Mouse (Mus musculus): ENCODE data around the gene Sptbn2. TPM values are rescaled to one million over a fixed set of nuclear protein-coding genes. Genes with fewer than 3 reads are reported as not detected.
A peak's percentile ranks its signal among the peaks of the same experiment; 100 is the strongest.

Sptbn2 gene
- polyA plus RNA-seq, 1 experiment from 2014 or later, result 0.26 TPM

GRCm38 (mm10) chr19:4772785-4773184 is 61.8 kb downstream of the Sptbn2 start:
- 0 out of 2 replicates have a peak, but pooled peaks cover under 1% of the 10 kb centered on the region for H3K4me1 ChIP-seq (replicated peaks)
- peaks cover 67% of the 10 kb centered on the region for H3K36me3 ChIP-seq
- no peak overlapping the region for H3K27ac ChIP-seq (ENCODE audit: poor library complexity, severe bottlenecking)
- 80% methylated on average over 3 of the region's 3 CpGs for WGBS
- no peaks in the 10 kb centered on the region for H3K9me3 ChIP-seq (replicated peaks)
- no peaks in the 10 kb centered on the region for H3K27me3 ChIP-seq (replicated peaks)
- H3K9ac ChIP-seq, result no peak overlapping the region
- no peak overlapping the region for H3K4me2 ChIP-seq
- no peak overlapping the region for H3K4me3 ChIP-seq
- ATAC-seq (ENCODE audit: insufficient number of reproducible peaks, low FRiP score), result no peak

GRCm38 (mm10) chr19:4782891-4783290 is 71.9 kb downstream of the Sptbn2 start:
- peaks cover 75% of the 10 kb centered on the region for H3K36me3 ChIP-seq
- no peak overlapping the region for H3K9ac ChIP-seq
- no peaks in the 10 kb centered on the region for H3K9me3 ChIP-seq (replicated peaks)
- no peak for ATAC-seq (ENCODE audit: insufficient number of reproducible peaks, low FRiP score)
- WGBS, result 89% methylated on average over 2 of the region's 2 CpGs
- peaks cover 22% of the 10 kb centered on the region for H3K4me1 ChIP-seq (replicated peaks)
- no peaks in the 10 kb centered on the region for H3K27me3 ChIP-seq (replicated peaks)
- no peak overlapping the region for H3K4me2 ChIP-seq
- no peak overlapping the region for H3K27ac ChIP-seq (ENCODE audit: poor library complexity, severe bottlenecking)
- H3K4me3 ChIP-seq, result no peak overlapping the region

- Histone ChIP-seq H3K9ac (no peak overlapping the region), H3K36me3 (peaks cover 73% of the 10 kb centered on the region), H3K4me3 (no peak overlapping the region), H3K27ac (ENCODE audit: poor library complexity, severe bottlenecking) (peak overlapping the region; percentile 11; the same call in 1 of the 2 replicates), H3K27me3 (replicated peaks) (no peaks in the 10 kb centered on the region), H3K4me2 (no peak overlapping the region), H3K4me1 (replicated peaks) (peaks cover 27% of the 10 kb centered on the region), H3K9me3 (replicated peaks) (no peaks in the 10 kb centered on the region)
- ATAC-seq (ENCODE audit: insufficient number of reproducible peaks, low FRiP score), result no peak
- 86% methylated on average over 7 of the region's 7 CpGs for WGBS
Measured at GRCm38 (mm10) chr19:4785206-4785605, 74.2 kb downstream of the Sptbn2 start.

DNA sequence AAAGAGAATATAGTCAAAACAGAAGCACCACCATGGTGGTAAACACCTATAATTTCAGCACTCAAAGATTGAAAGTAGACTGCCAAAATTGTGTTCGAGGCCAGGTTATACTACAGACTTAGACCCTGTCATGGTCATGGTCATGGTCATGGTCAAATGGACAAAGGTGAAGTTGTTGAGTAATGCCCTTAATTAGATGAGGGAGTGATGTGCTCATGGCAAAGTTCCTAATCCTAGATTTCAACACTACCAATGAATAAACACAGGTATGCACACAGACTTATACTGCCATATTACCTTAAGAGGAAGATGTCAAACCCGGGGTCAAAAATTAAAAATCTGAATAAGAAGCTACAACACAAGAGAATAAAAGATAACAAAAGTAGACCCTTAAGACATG is 75.3 kb downstream of the Sptbn2 start:
- no peak overlapping the region for H3K4me3 ChIP-seq
- ATAC-seq (ENCODE audit: insufficient number of reproducible peaks, low FRiP score), result no peak
- H3K9ac ChIP-seq, result no peak overlapping the region
- 95% methylated on average over 2 of the region's 2 CpGs for WGBS
- peaks cover 37% of the 10 kb centered on the region for H3K4me1 ChIP-seq (replicated peaks)
- H3K27ac ChIP-seq (ENCODE audit: poor library complexity, severe bottlenecking), result no peak overlapping the region
- H3K9me3 ChIP-seq (replicated peaks), result no peaks in the 10 kb centered on the region
- H3K27me3 ChIP-seq (replicated peaks), result no peaks in the 10 kb centered on the region
- no peak overlapping the region for H3K4me2 ChIP-seq
- peaks cover 78% of the 10 kb centered on the region for H3K36me3 ChIP-seq

- Histone ChIP-seq H3K4me1 (replicated peaks) (peaks cover 29% of the 10 kb centered on the region), H3K4me2 (peak overlapping the region; percentile 74), H3K27me3 (replicated peaks) (no peaks in the 10 kb centered on the region), H3K4me3 (peak overlapping the region; percentile 91), H3K9ac (peak overlapping the region; percentile 84), H3K9me3 (replicated peaks) (no peaks in the 10 kb centered on the region), H3K36me3 (peaks cover 40% of the 10 kb centered on the region), H3K27ac (ENCODE audit: poor library complexity, severe bottlenecking) (peak overlapping the region; percentile 79)
- WGBS, result under 1% methylated on average over 16 of the region's 16 CpGs
- ATAC-seq (ENCODE audit: insufficient number of reproducible peaks, low FRiP score), result peak; percentile 59; the same call in 1 of the 2 replicates
Measured at GRCm38 (mm10) chr19:4793281-4793830, 82.4 kb downstream of the Sptbn2 start.

DNA sequence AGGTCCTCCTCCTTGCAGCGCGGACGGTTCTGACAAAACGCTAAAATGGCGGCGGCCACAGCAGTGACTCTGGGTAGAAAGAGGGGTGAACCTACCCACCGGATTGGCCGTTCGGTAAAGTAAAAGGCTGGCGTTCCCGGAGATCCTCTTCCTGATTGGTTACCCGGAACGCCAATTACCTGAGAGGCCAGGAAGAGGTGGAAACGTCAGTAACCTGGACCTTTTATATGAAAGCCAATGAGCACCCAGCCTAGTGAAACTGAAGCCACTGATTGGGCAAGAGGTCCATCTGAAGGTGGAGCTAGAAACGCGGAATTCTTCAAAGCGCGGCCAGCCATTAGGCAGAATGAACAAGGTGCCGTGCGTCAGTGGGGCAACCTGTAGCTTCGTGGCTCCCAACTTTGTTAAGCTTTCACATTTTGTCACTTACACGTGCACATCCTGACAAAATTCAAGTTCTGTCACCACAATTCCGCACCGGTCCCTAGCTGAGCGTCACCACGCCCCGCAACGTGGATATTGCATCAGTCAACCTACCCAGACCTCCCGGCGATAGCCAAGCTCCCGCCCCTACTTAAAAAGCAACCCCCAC is 83.0 kb downstream of the Sptbn2 start, which contains the start of gene Rbm4:
Gene Rbm4 (minus strand): TSS at position 71 of the 592 bp plus-strand sequence.
- Histone ChIP-seq H3K27ac (ENCODE audit: poor library complexity, severe bottlenecking) (peak within 1 kb of the TSS; percentile 79), H3K36me3 (peaks cover 41% of the 10 kb centered on the region), H3K27me3 (replicated peaks) (no peaks in the 10 kb centered on the region), H3K9ac (peak within 1 kb of the TSS; percentile 84), H3K4me1 (replicated peaks) (peaks cover 29% of the 10 kb centered on the region), H3K4me3 (peak within 1 kb of the TSS; percentile 91), H3K4me2 (peak within 1 kb of the TSS; percentile 75), H3K9me3 (replicated peaks) (no peaks in the 10 kb centered on the region)
- ATAC-seq (ENCODE audit: insufficient number of reproducible peaks, low FRiP score), result peak; percentile 97
- WGBS, result under 1% methylated on average over 31 of the region's 31 CpGs

GRCm38 (mm10) chr19:4795929-4796328 is 85.0 kb downstream of the Sptbn2 start:
- Histone ChIP-seq H3K4me3 (no peak overlapping the region), H3K36me3 (peaks cover 49% of the 10 kb centered on the region), H3K27me3 (replicated peaks) (no peaks in the 10 kb centered on the region), H3K4me2 (no peak overlapping the region), H3K9ac (no peak overlapping the region), H3K9me3 (replicated peaks) (no peaks in the 10 kb centered on the region), H3K27ac (ENCODE audit: poor library complexity, severe bottlenecking) (no peak overlapping the region), H3K4me1 (replicated peaks) (peaks cover 17% of the 10 kb centered on the region)
- no peak for ATAC-seq (ENCODE audit: insufficient number of reproducible peaks, low FRiP score)
- 79% methylated on average over 1 of the region's 1 CpGs for WGBS

DNA sequence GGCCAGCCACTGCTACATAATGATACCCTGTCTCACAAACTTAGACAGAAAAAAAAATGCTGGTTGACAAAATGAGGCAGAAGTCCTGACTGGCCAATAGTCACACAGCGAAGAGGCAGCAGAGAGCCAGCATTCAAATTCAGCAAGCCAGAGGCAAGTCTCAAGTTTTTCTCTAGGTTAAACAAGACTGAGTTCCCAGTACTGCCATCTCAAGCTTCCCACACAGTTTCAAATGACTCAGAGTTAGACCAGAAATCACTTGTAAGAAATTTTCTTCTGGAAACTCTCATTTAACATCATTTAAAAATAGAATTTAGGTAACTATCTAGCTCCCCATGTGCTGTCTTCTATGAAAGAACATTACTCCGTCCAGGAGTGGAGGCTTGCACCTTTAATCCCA is 86.9 kb downstream of the Sptbn2 start:
- no peaks in the 10 kb centered on the region for H3K27me3 ChIP-seq (replicated peaks)
- H3K4me2 ChIP-seq, result no peak overlapping the region
- H3K4me1 ChIP-seq (replicated peaks), result peaks cover 6% of the 10 kb centered on the region
- no peaks in the 10 kb centered on the region for H3K9me3 ChIP-seq (replicated peaks)
- H3K36me3 ChIP-seq, result peaks cover 56% of the 10 kb centered on the region
- ATAC-seq (ENCODE audit: insufficient number of reproducible peaks, low FRiP score), result no peak
- 93% methylated on average over 2 of the region's 2 CpGs for WGBS
- no peak overlapping the region for H3K27ac ChIP-seq (ENCODE audit: poor library complexity, severe bottlenecking)
- no peak overlapping the region for H3K9ac ChIP-seq
- no peak overlapping the region for H3K4me3 ChIP-seq

DNA sequence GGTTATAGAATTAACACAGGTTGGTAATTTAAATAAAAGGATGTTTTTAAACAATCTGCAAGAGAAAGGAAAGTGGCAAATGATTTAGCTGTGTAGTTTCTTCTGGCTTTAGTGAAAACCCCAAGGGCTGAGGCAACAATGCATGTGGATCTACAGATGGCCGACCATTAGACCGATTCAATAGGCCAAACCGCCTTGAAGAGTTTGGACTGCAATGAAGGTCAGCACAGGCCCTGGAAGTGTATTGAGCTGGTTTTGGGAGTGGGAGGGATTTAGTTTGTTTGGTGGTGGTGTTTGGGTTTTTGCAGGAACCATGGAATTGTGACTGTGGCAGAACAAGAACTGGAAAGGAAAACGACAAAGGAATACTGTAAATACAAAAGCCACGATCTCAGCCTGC is 88.1 kb downstream of the Sptbn2 start:
- Histone ChIP-seq H3K4me1 (replicated peaks) (peaks cover 18% of the 10 kb centered on the region), H3K27ac (ENCODE audit: poor library complexity, severe bottlenecking) (no peak overlapping the region), H3K9ac (no peak overlapping the region), H3K9me3 (replicated peaks) (no peaks in the 10 kb centered on the region), H3K27me3 (replicated peaks) (no peaks in the 10 kb centered on the region), H3K4me2 (no peak overlapping the region), H3K36me3 (peaks cover 68% of the 10 kb centered on the region), H3K4me3 (no peak overlapping the region)
- WGBS, result 93% methylated on average over 5 of the region's 5 CpGs
- no peak for ATAC-seq (ENCODE audit: insufficient number of reproducible peaks, low FRiP score)

Other genes with a start within 250 kb of the Sptbn2 start
- gene Syt12, start 233.7 kb upstream of the Sptbn2 start, polyA plus RNA-seq (2016; fragmentation: Nextera tagmentation; extraction: Ambion mirVana), result 1.3 TPM in 2 replicates
- not detected in 2 replicates for gene 2010003K11Rik, start 212.6 kb upstream of the Sptbn2 start, polyA plus RNA-seq (2016; fragmentation: Nextera tagmentation; extraction: Ambion mirVana)
- gene Pcx, start 200.7 kb upstream of the Sptbn2 start, polyA plus RNA-seq (2016; fragmentation: Nextera tagmentation; extraction: Ambion mirVana), result 15.9 and 16.6 TPM in 2 replicates
- gene Lrfn4, start 95.5 kb upstream of the Sptbn2 start, polyA plus RNA-seq (2016; fragmentation: Nextera tagmentation; extraction: Ambion mirVana), result 7.6 and 8.0 TPM in 2 replicates
- gene Rce1, start 85.5 kb upstream of the Sptbn2 start, polyA plus RNA-seq (2016; fragmentation: Nextera tagmentation; extraction: Ambion mirVana), result 36.5 and 38.3 TPM in 2 replicates
- gene Gm960, start 12.5 kb upstream of the Sptbn2 start, polyA plus RNA-seq (2016; fragmentation: Nextera tagmentation; extraction: Ambion mirVana), result 1.2 and 2.0 TPM in 2 replicates
- 36.2 and 41.2 TPM in 2 replicates for gene Rbm4b, start 45.3 kb downstream of the Sptbn2 start, polyA plus RNA-seq (2016; fragmentation: Nextera tagmentation; extraction: Ambion mirVana)
- 39.8 and 46.8 TPM in 2 replicates for gene Rbm4, start 82.7 kb downstream of the Sptbn2 start, polyA plus RNA-seq (2016; fragmentation: Nextera tagmentation; extraction: Ambion mirVana)
- 27.0 and 29.6 TPM in 2 replicates for gene Gm21992, start 100.4 kb downstream of the Sptbn2 start, polyA plus RNA-seq (2016; fragmentation: Nextera tagmentation; extraction: Ambion mirVana)
- gene Rbm14, start 100.5 kb downstream of the Sptbn2 start, polyA plus RNA-seq (2016; fragmentation: Nextera tagmentation; extraction: Ambion mirVana), result 59.8 and 64.5 TPM in 2 replicates
- gene Ccs, start 128.2 kb downstream of the Sptbn2 start, polyA plus RNA-seq (2016; fragmentation: Nextera tagmentation; extraction: Ambion mirVana), result 33.9 and 34.5 TPM in 2 replicates
- 0.05 TPM in 1 of 2 replicates, not detected in the other for gene Ccdc87, start 128.2 kb downstream of the Sptbn2 start, polyA plus RNA-seq (2016; fragmentation: Nextera tagmentation; extraction: Ambion mirVana)
- gene Ctsf, start 144.0 kb downstream of the Sptbn2 start, polyA plus RNA-seq (2016; fragmentation: Nextera tagmentation; extraction: Ambion mirVana), result 36.2 and 41.1 TPM in 2 replicates
- 4.1 and 4.2 TPM in 2 replicates for gene Actn3, start 166.7 kb downstream of the Sptbn2 start, polyA plus RNA-seq (2016; fragmentation: Nextera tagmentation; extraction: Ambion mirVana)
- 9.6 TPM in 2 replicates for gene Zdhhc24, start 167.5 kb downstream of the Sptbn2 start, polyA plus RNA-seq (2016; fragmentation: Nextera tagmentation; extraction: Ambion mirVana)
- gene Bbs1, start 195.5 kb downstream of the Sptbn2 start, polyA plus RNA-seq (2016; fragmentation: Nextera tagmentation; extraction: Ambion mirVana), result 2.8 and 3.4 TPM in 2 replicates
- 108 and 110 TPM in 2 replicates for gene Dpp3, start 217.1 kb downstream of the Sptbn2 start, polyA plus RNA-seq (2016; fragmentation: Nextera tagmentation; extraction: Ambion mirVana)
- 0.46 and 0.92 TPM in 2 replicates for gene Peli3, start 232.0 kb downstream of the Sptbn2 start, polyA plus RNA-seq (2016; fragmentation: Nextera tagmentation; extraction: Ambion mirVana)

Measured in heart, embryonic 12.5 days (tissue).